Mouse (Mus musculus) cerebellum, postnatal 4 days (tissue): ENCODE results near the gene 2900026A02Rik.

ENCODE experiments used
- DNase-seq, 2 experiments: peaks; one replicate each; pipeline ENCODE4 v3.0.0; 2022; ENCODE audit warnings: low spot score in 2 of 2, mixed read lengths in 1 of 2

2900026A02Rik gene

GRCm38 (mm10) chr5:113045511-113046273 is 175.3 kb downstream of the 2900026A02Rik start:
- DNase-seq: peak in 1 of 2 experiments; percentile 51

GRCm38 (mm10) chr5:113043531-113043930 is 177.5 kb downstream of the 2900026A02Rik start:
- DNase-seq: no peak

GRCm38 (mm10) chr5:113041567-113042071 is 179.4 kb downstream of the 2900026A02Rik start:
- peak; percentile 56 to 88 for DNase-seq

GRCm38 (mm10) chr5:113040776-113041175 is 180.3 kb downstream of the 2900026A02Rik start:
- no peak for DNase-seq

- DNase-seq: no peak
These were observed 182.4 kb downstream of the 2900026A02Rik start for GRCm38 (mm10) chr5:113038601-113039000.
